Mouse (Mus musculus) MEL (cell line): Measurements from ENCODE around the gene C1rl. TPM values are rescaled to one million over a fixed set of nuclear protein-coding genes. Genes with fewer than 3 reads are reported as not detected.
A peak's percentile ranks its signal among the peaks of the same experiment; 100 is the strongest.

ENCODE experiments used
- DNase-seq: peaks from one replicate; pipeline ENCODE4 v3.0.0; 2011; ENCODE audit warnings: low read depth, low spot score
- H3K27ac ChIP-seq: 2 replicates; pipeline ENCODE4 v1.5.1; 2012; ENCODE audit warnings: low read depth, mild to moderate bottlenecking, control low read depth, low read length, moderate library complexity; ENCODE audit not compliant: control insufficient read depth
- H3K27me3 ChIP-seq, 2 experiments: fragments of 150-350 bp in 1 of 2; sonication (generic) in 1 of 2; 2 replicates each; pipeline ENCODE4 v1.6.1; 2012; ENCODE audit warnings: low read length in 2 of 2, mild to moderate bottlenecking in 2 of 2, improper control_type of control experiment in 1 of 2, moderate library complexity in 1 of 2; ENCODE audit not compliant: insufficient read depth in 2 of 2, control insufficient read depth in 1 of 2
- H3K36me3 ChIP-seq, 2 experiments: 2 replicates each; pipeline ENCODE4 v1.6.1; 2012 to 2014; ENCODE audit warnings: low read length in 2 of 2, improper control_type of control experiment in 1 of 2, inconsistent platforms in 1 of 2, mild to moderate bottlenecking in 1 of 2; ENCODE audit not compliant: insufficient read depth in 2 of 2, control insufficient read depth in 1 of 2
- H3K4me1 ChIP-seq, 2 experiments: fragments of 150-350 bp in 1 of 2; sonication (generic) in 1 of 2; 2 replicates each; pipeline ENCODE4 v1.6.1; 2012; ENCODE audit warnings: low read length in 2 of 2, improper control_type of control experiment in 1 of 2, mild to moderate bottlenecking in 1 of 2; ENCODE audit not compliant: insufficient read depth in 2 of 2, control insufficient read depth in 1 of 2
- H3K4me3 ChIP-seq, 2 experiments: fragments of 150-350 bp in 1 of 2; sonication (generic) in 1 of 2; 2 replicates each; pipeline ENCODE4 v1.5.1; 2012; ENCODE audit warnings: low read depth in 2 of 2, low read length in 2 of 2, mild to moderate bottlenecking in 2 of 2, moderate library complexity in 2 of 2, control low read depth in 1 of 2, improper control_type of control experiment in 1 of 2; ENCODE audit not compliant: control insufficient read depth in 1 of 2, insufficient read depth in 1 of 2
- H3K79me2 ChIP-seq: 2 replicates; pipeline ENCODE4 v1.6.1; 2012; ENCODE audit warnings: mild to moderate bottlenecking, low read length, moderate library complexity; ENCODE audit not compliant: control insufficient read depth, poor library complexity, insufficient read depth
- H3K9ac ChIP-seq: 2 replicates; pipeline ENCODE4 v1.6.1; 2012; ENCODE audit warnings: low read depth, mild to moderate bottlenecking, control low read depth, low read length, moderate library complexity; ENCODE audit not compliant: control insufficient read depth, poor library complexity, severe bottlenecking
- H3K9me3 ChIP-seq: fragments of 150-350 bp; sonication (generic); replicated peaks from 2 replicates; pipeline ENCODE4 v1.6.1; 2012; ENCODE audit warnings: mild to moderate bottlenecking, low read length, improper control_type of control experiment, moderate library complexity; ENCODE audit not compliant: insufficient read depth
- CTCF ChIP-seq, 3 experiments: IDR thresholded peaks in 2 of 3; conservative IDR thresholded peaks in 1 of 3; 2 replicates each; pipeline ENCODE4 v1.5.1; 2011 to 2012; ENCODE audit warnings: low read length in 3 of 3, low read depth in 2 of 3, mild to moderate bottlenecking in 2 of 3, improper control_type of control experiment in 1 of 3, inconsistent platforms in 1 of 3, mixed read lengths in 1 of 3, moderate library complexity in 1 of 3; ENCODE audit not compliant: control insufficient read depth in 1 of 3, insufficient read depth in 1 of 3, poor library complexity in 1 of 3, severe bottlenecking in 1 of 3
- GATA1 ChIP-seq: IDR thresholded peaks from 2 replicates; pipeline ENCODE4 v1.6.1; 2011; ENCODE audit warnings: low read depth, low read length, improper control_type of control experiment
- KAT2A ChIP-seq: conservative IDR thresholded peaks from 2 replicates; pipeline ENCODE4 v1.6.1; 2012; ENCODE audit warnings: low read depth, low read length, improper control_type of control experiment, inconsistent platforms
- MAZ ChIP-seq: IDR thresholded peaks from 2 replicates; pipeline ENCODE4 v1.6.1; 2012; ENCODE audit warnings: low read depth, mild to moderate bottlenecking, inconsistent platforms, low read length, improper control_type of control experiment
- MEF2A ChIP-seq: IDR thresholded peaks from 2 replicates; pipeline ENCODE4 v1.6.1; 2014; ENCODE audit warnings: low read depth, mild to moderate bottlenecking, inconsistent platforms, low read length, improper control_type of control experiment; ENCODE audit not compliant: poor library complexity, insufficient replicate concordance, severe bottlenecking; ENCODE audit errors: extremely low read depth
- NELFE ChIP-seq: IDR thresholded peaks from 2 replicates; pipeline ENCODE4 v1.6.1; 2011; ENCODE audit warnings: low read depth, low read length, improper control_type of control experiment
- POLR2A ChIP-seq, 2 experiments: IDR thresholded peaks; 2 replicates each; pipeline ENCODE4 v1.6.1; 2011 to 2012; ENCODE audit warnings: low read length in 2 of 2, mild to moderate bottlenecking in 2 of 2, control low read depth in 1 of 2, improper control_type of control experiment in 1 of 2, low read depth in 1 of 2, moderate library complexity in 1 of 2; ENCODE audit not compliant: control insufficient read depth in 1 of 2, insufficient read depth in 1 of 2, poor library complexity in 1 of 2
- TAL1 ChIP-seq: IDR thresholded peaks from 2 replicates; pipeline ENCODE4 v1.6.1; 2012; ENCODE audit warnings: mild to moderate bottlenecking, inconsistent platforms, low read length, moderate library complexity, mixed read lengths
- polyA plus RNA-seq, 2 experiments: library from polyadenylated mRNA; stranded (reverse) in 1 of 2; unstranded in 1 of 2; fragments of >175 nt in 1 of 2; fragments of >200 nt in 1 of 2; gene quantifications; 2 replicates each; pipeline versions ENCODE4 v1.2.1 to v1.2.4; 2012; ENCODE audit warnings: low replicate concordance in 2 of 2, low read depth in 1 of 2; ENCODE audit not compliant: insufficient read length in 2 of 2, insufficient read depth in 1 of 2, missing spikeins in 1 of 2
- total RNA-seq: library from RNA; depleted of rRNA; stranded (reverse); fragments of 300-350 nt; gene quantifications from 2 replicates; pipeline ENCODE4 v1.2.3, GENCODE M21; 2012

C1rl gene
- total and polyA plus RNA-seq, 3 experiments: 1.2 to 2.6 TPM; not detected in 1

DNA sequence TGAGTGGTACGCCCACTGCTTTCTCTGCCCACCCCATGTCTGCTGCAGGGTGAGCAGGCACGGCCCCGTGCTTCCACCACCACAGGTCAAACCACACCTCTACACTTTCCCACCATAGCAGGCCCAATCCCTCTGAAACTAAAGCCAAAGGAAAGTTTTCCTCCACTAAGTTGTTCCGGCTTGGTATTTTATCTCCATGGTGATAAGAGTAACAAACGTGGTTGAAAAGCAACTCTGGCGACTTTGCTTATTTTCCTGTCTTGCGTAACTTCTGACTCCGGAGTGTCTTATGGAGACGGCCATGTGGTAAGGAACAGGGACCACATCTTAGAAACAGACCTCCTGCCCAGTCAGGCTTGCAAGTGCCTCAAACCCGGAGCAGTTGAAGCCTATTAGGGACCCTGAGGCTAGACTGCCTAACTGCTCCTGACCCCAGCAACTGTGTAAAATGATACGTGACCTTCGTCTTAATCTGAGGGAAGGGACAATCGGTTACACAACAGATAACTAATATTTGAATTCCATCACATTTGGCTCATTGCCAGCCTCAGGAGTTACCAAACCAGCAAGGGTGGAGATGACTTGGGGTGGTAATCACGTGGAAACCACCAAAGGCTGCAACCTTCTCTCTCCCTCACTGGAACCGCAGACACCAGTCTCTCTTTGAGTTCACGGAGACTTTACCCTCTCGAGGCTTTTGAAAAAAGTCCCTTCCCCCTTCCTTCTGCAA, 14.8 kb upstream of the C1rl start:
- H3K27me3 ChIP-seq: no peaks in the 10 kb centered on the region
- H3K36me3 ChIP-seq: peaks cover 0 to 14% of the 10 kb centered on the region in 2 experiments; a peak in 2 of 4 replicates
- H3K9me3 ChIP-seq: no peaks in the 10 kb centered on the region
- TF ChIP-seq POLR2A (IDR thresholded peaks at IDR 0.05; ENCODE audit: control insufficient read depth in 1 of 2, insufficient read depth in 1 of 2, low read depth in 1 of 2, low read length in 2 of 2, poor library complexity in 1 of 2) (peak in 1 of 2 experiments; percentile 79; a peak in 1 of 4 replicates), NELFE (no peak), TAL1 (peak; percentile 44)
- peak overlapping the region; percentile 65 to 76 for H3K4me3 ChIP-seq
- H3K79me2 ChIP-seq: peaks cover 29% of the 10 kb centered on the region
- H3K4me1 ChIP-seq: peaks cover 0 to 33% of the 10 kb centered on the region in 2 experiments; a peak in 3 of 4 replicates
- H3K9ac ChIP-seq: peak overlapping the region; percentile 86
- H3K27ac ChIP-seq: peak overlapping the region; percentile 96
- peak; percentile 98 for DNase-seq

DNA sequence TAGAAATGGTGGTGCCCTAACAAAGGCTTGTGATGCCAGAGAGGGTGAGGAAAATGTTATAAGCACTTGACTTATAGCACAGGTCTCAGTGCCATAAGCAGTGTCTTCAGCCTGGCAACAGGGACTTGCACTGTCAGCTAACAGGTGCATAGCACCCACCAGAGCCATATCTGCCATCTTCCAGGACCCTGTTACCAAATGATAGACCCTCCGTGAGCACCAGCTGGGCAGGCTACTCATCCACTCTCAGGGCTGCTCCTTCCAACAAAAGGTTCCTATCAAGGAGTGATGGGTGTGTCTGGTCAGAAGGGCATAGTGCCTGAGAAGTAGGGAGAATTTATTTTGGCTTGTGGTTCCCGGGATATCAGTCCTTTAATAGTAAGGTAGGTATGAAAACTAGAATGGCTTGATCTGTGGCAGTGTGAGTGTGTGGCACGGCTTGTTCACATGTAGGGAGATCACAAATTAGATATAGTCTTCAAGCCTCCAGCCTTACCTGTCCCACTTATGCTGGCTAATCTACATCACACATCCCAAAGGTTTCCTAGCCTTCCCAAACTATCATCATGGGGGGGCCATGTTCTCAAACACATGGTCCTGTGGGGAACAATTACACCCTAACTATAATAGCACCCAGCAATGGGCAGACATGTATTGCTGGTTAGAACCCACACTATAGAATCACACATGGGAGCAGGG, 13.9 kb upstream of the C1rl start:
- peak; percentile 86 for DNase-seq
- Histone ChIP-seq H3K27me3 (no peaks in the 10 kb centered on the region), H3K27ac (peak overlapping the region; percentile 96), H3K9ac (peak overlapping the region; percentile 86), H3K79me2 (peaks cover 21% of the 10 kb centered on the region), H3K4me3 (peak overlapping the region in 1 of 2 experiments; percentile 2; a peak in 1 of 4 replicates), H3K4me1 (peaks cover 0 to 33% of the 10 kb centered on the region in 2 experiments; a peak in 3 of 4 replicates), H3K9me3 (no peaks in the 10 kb centered on the region), H3K36me3 (peaks cover 0 to 14% of the 10 kb centered on the region in 2 experiments; a peak in 2 of 4 replicates)
- TF ChIP-seq NELFE: no peak
- TF ChIP-seq POLR2A (IDR thresholded peaks at IDR 0.05; ENCODE audit: control insufficient read depth in 1 of 2, insufficient read depth in 1 of 2, low read depth in 1 of 2, low read length in 2 of 2, poor library complexity in 1 of 2): peak in 1 of 2 experiments; percentile 68; a peak in 1 of 4 replicates
- TF ChIP-seq MAZ: no peak
- TF ChIP-seq TAL1: peak; percentile 58
- TF ChIP-seq MEF2A: no peak
- TF ChIP-seq KAT2A: no peak
- no peak for TF ChIP-seq GATA1

DNA sequence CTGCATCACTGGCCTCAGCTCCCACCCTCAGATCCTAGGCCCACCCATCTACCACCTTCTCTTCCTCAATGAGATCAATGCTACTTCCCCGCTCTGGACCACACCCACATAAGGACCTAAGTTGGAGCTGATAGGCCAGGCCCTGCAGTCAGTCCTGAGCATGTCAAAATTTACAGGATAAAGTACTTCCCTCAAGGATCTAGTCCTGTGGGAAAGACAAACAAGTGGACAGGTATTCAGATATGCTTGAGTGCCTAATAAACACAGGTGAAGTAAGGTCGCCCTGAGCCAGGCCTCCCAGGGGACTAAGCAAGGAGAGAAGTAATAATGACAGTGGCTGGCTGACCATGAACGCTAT, 13.4 kb upstream of the C1rl start:
- Histone ChIP-seq H3K9me3 (no peaks in the 10 kb centered on the region), H3K4me3 (no peak overlapping the region), H3K36me3 (peaks cover 0 to 14% of the 10 kb centered on the region in 2 experiments; a peak in 2 of 4 replicates), H3K27ac (peak overlapping the region; percentile 96), H3K27me3 (no peaks in the 10 kb centered on the region), H3K9ac (peak overlapping the region; percentile 86), H3K79me2 (peaks cover 17% of the 10 kb centered on the region), H3K4me1 (peaks cover 0 to 33% of the 10 kb centered on the region in 2 experiments; a peak in 3 of 4 replicates)
- TF ChIP-seq CTCF (IDR thresholded peaks at IDR 0.05 in 2 of 3, conservative IDR thresholded peaks at IDR 0.05 in 1 of 3; ENCODE audit: control insufficient read depth in 1 of 3, insufficient read depth in 1 of 3, low read depth in 2 of 3, low read length in 3 of 3, poor library complexity in 1 of 3, severe bottlenecking in 1 of 3) (no peak), POLR2A (IDR thresholded peaks at IDR 0.05; ENCODE audit: control insufficient read depth in 1 of 2, insufficient read depth in 1 of 2, low read depth in 1 of 2, low read length in 2 of 2, poor library complexity in 1 of 2) (peak in 1 of 2 experiments; percentile 53; a peak in 2 of 4 replicates)
- DNase-seq: peak; percentile 94
